Mouse (Mus musculus): ENCODE measurements around the gene Rbm25. TPM values are rescaled to one million over a fixed set of nuclear protein-coding genes. Genes with fewer than 3 reads are reported as not detected.

Gene Rbm25
- total RNA-seq, 2 experiments from 2014 or later: 159 to 163 TPM

- intact Hi-C loops (cut with DNase I): no loop called here
- DNase-seq: no peak
Measured at GRCm38 (mm10) chr12:83643116-83643515, 12.1 kb downstream of the Rbm25 start.

- no peak for DNase-seq
Measured at GRCm38 (mm10) chr12:83650346-83650745, 19.3 kb downstream of the Rbm25 start.

GRCm38 (mm10) chr12:83651414-83651813 lies 20.4 kb downstream of the Rbm25 start:
- no peak for DNase-seq
- intact Hi-C loops (cut with DNase I): loop anchor here (10.0 kb wide), 1 partner anchor 87 kb away; no protein-coding TSS in a partner anchor

More at GRCm38 (mm10) chr12:83650346-83650745, 19.3 kb downstream of the Rbm25 start:
- intact Hi-C loops (cut with DNase I): loop anchor here (10.0 kb wide), 1 partner anchor 86 kb away; no protein-coding TSS in a partner anchor

- no peak for DNase-seq
- intact Hi-C loops (cut with DNase I): no loop called here
Measured at GRCm38 (mm10) chr12:83685466-83685865, 54.4 kb downstream of the Rbm25 start.

GRCm38 (mm10) chr12:83686575-83687350 lies 55.7 kb downstream of the Rbm25 start:
- intact Hi-C loops (cut with DNase I): no loop called here
- no peak for DNase-seq

- intact Hi-C loops (cut with DNase I): no loop called here
- DNase-seq: peak; percentile 97
Measured at GRCm38 (mm10) chr12:83687934-83688315, 56.9 kb downstream of the Rbm25 start, which contains the start of gene Psen1. Gene Psen1, plus strand, starts transcription at chr12:83688152.

- DNase-seq: peak; percentile 53
- intact Hi-C loops (cut with DNase I): no loop called here
Measured at GRCm38 (mm10) chr12:83688316-83689086, 57.5 kb downstream of the Rbm25 start.

GRCm38 (mm10) chr12:83689087-83689432 lies 58.0 kb downstream of the Rbm25 start:
- intact Hi-C loops (cut with DNase I): no loop called here
- DNase-seq: no peak

- intact Hi-C loops (cut with DNase I): no loop called here
- DNase-seq: no peak
Measured at GRCm38 (mm10) chr12:83694011-83694410, 63.0 kb downstream of the Rbm25 start.

GRCm38 (mm10) chr12:83694669-83695068 lies 63.6 kb downstream of the Rbm25 start:
- intact Hi-C loops (cut with DNase I): no loop called here
- DNase-seq: no peak

- intact Hi-C loops (cut with DNase I): no loop called here
- no peak for DNase-seq
Measured at GRCm38 (mm10) chr12:83698637-83699036, 67.6 kb downstream of the Rbm25 start.

- intact Hi-C loops (cut with DNase I): no loop called here
Measured at GRCm38 (mm10) chr12:83701608-83702007, 70.6 kb downstream of the Rbm25 start.

GRCm38 (mm10) chr12:83702796-83703195 lies 71.8 kb downstream of the Rbm25 start:
- intact Hi-C loops (cut with DNase I): no loop called here
- no peak for DNase-seq

More at GRCm38 (mm10) chr12:83701608-83702007, 70.6 kb downstream of the Rbm25 start:
- no peak for DNase-seq

- DNase-seq: no peak
- intact Hi-C loops (cut with DNase I): no loop called here
Measured at GRCm38 (mm10) chr12:83706951-83707350, 75.9 kb downstream of the Rbm25 start.

GRCm38 (mm10) chr12:83708160-83709092 lies 77.4 kb downstream of the Rbm25 start:
- intact Hi-C loops (cut with DNase I): no loop called here
- no peak for DNase-seq

GRCm38 (mm10) chr12:83709934-83710333 lies 78.9 kb downstream of the Rbm25 start:
- DNase-seq: no peak
- intact Hi-C loops (cut with DNase I): no loop called here

- no peak for DNase-seq
- intact Hi-C loops (cut with DNase I): no loop called here
Measured at GRCm38 (mm10) chr12:83713749-83714148, 82.7 kb downstream of the Rbm25 start.

GRCm38 (mm10) chr12:83716416-83717184 lies 85.6 kb downstream of the Rbm25 start:
- no peak for DNase-seq
- intact Hi-C loops (cut with DNase I): no loop called here

GRCm38 (mm10) chr12:83719431-83719830 lies 88.4 kb downstream of the Rbm25 start:
- intact Hi-C loops (cut with DNase I): no loop called here
- DNase-seq: no peak

- no peak for DNase-seq
- intact Hi-C loops (cut with DNase I): no loop called here
Measured at GRCm38 (mm10) chr12:83721281-83721680, 90.2 kb downstream of the Rbm25 start.
